In the genomic region with DNA sequence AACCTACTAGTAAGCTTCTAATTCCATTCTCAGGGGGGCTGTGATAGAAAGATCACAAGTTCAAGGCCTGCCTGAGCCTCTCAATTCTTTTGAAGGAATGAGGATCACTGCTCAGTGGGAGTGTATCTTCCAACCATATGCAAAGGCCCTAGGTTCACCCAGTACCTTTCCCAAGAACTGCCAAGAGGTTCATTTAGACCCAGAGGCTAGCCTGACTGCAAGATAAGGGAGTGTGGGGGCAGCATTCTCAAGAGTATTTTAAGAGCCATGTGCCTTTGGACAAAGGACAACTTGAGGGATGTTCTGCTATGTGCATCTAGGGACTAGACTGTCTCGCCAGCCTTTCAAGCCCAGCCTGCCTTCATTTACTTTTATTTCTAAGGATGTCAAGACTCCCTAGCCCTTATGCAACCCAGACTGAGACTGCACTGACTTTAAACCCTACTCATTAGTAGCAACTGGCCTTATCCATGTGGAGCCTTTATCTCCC, we compare ENCODE assay signal across 10 mouse cellular contexts. TPM values are rescaled to one million over a fixed set of nuclear protein-coding genes. Genes with fewer than 3 reads are reported as not detected.
DNase-seq lines count a peak whose midpoint lies in the region; ATAC-seq and TF ChIP-seq lines count a peak whose summit lies in the region.
"Had no signal": no experiment of that assay in that cellular context is flagged by ENCODE, and none has a peak within 500 bp of the region (broad histone marks: within the 10 kb centered on the region; RNA-seq: fewer than 3 reads in every experiment).

No protein-coding gene starts in this region.

- peak; percentile 80 for DNase-seq in embryo, embryonic 10 days (ENCODE audit: low spot score)
- DNase-seq in embryo, embryonic 9.5 days (ENCODE audit: extremely low spot score) = no peak
- no peak for DNase-seq in G1E (ENCODE audit: low spot score)
- peak; percentile 26 to 27 for DNase-seq in heart, postnatal 10 days
- no peak for DNase-seq in cerebellum, adult 11-12 months
- no peak for DNase-seq in left cerebral cortex, postnatal 14 days (ENCODE audit: low spot score in 2 of 2)
- no peak for DNase-seq in adrenal gland, postnatal 36 days

- H3K9ac ChIP-seq in midbrain, embryonic 12.5 days (replicated peaks) = no peak overlapping the region

- peak; percentile 15 for ATAC-seq in G1E (ENCODE audit: extremely low read depth, insufficient number of reproducible peaks, low FRiP score, poor library complexity, severe bottlenecking)
- ATAC-seq in midbrain, embryonic 12.5 days (ENCODE audit: low FRiP score, low read depth) = no peak

- H3K4me2 ChIP-seq in midbrain, embryonic 12.5 days (replicated peaks) = no peak overlapping the region

- no peaks in the 10 kb centered on the region for H3K27me3 ChIP-seq in G1E (ENCODE audit: insufficient read depth, low read length)
- no peaks in the 10 kb centered on the region for H3K27me3 ChIP-seq in midbrain, embryonic 12.5 days

- no peak for TF ChIP-seq CTCF in G1E (IDR thresholded peaks at IDR 0.05; ENCODE audit: low read depth, low read length)

- intact Hi-C loops in heart, postnatal 10 days (cut with DNase I) = loop anchor here (2.0 kb wide), 1 partner anchor 76 kb away; no protein-coding TSS in a partner anchor
- intact Hi-C loops in left cerebral cortex, postnatal 14 days (cut with DNase I) = loop anchor here (5.0 kb wide), 1 partner anchor 71 kb away; no protein-coding TSS in a partner anchor

- WGBS in midbrain, embryonic 12.5 days = 5% methylated on average over 1 of the region's 1 CpGs

- H3K4me3 ChIP-seq in G1E (ENCODE audit: low read depth, low read length) = no peak overlapping the region
- H3K4me3 ChIP-seq in midbrain, embryonic 12.5 days = no peak overlapping the region

- H3K27ac ChIP-seq in midbrain, embryonic 12.5 days (replicated peaks) = peak overlapping the region; percentile 36; the same call in 1 of the 2 replicates

- peaks cover 16% of the 10 kb centered on the region for H3K4me1 ChIP-seq in G1E (ENCODE audit: insufficient read depth, low read depth, low read length)
- H3K4me1 ChIP-seq in midbrain, embryonic 12.5 days = peaks cover 14% of the 10 kb centered on the region

- no peaks in the 10 kb centered on the region for H3K9me3 ChIP-seq in G1E (replicated peaks)
- H3K9me3 ChIP-seq in midbrain, embryonic 12.5 days = no peaks in the 10 kb centered on the region

- H3K36me3 ChIP-seq in G1E (replicated peaks) = peaks cover 81% of the 10 kb centered on the region
- H3K36me3 ChIP-seq in midbrain, embryonic 12.5 days = peaks cover 51% of the 10 kb centered on the region

RNA-seq across cellular contexts. Expression of a gene that starts 12.4 kb away (rescaled TPM):
- total RNA-seq in G1E (2014; fragmentation: Nextera tagmentation) = 20,210 and 21,324 TPM in 2 replicates
- 8,565 and 9,264 TPM in 2 replicates for total RNA-seq in G1E (2017)
- 1,062 and 1,118 TPM in 2 replicates for polyA plus RNA-seq in G1E (2012)
- 1,000 to 10,000 TPM; 3,592 to 3,750 TPM for total RNA-seq in heart, postnatal 10 days (2021)
- 3,350 and 3,406 TPM in 2 replicates for polyA plus RNA-seq in midbrain, embryonic 12.5 days (2016; fragmentation: Nextera tagmentation; extraction: Ambion mirVana)
- total RNA-seq in left cerebral cortex, postnatal 14 days (2021) = 1,000 to 10,000 TPM; 2,769 to 2,846 TPM
- 1,000 to 10,000 TPM; 6,718 to 6,967 TPM for total RNA-seq in adrenal gland, postnatal 36 days (2021)

RNA-seq across cellular contexts. Expression of a gene that starts 28.0 kb away (rescaled TPM):
- total RNA-seq in G1E (2014; fragmentation: Nextera tagmentation) = not detected in 2 replicates
- 0.35 TPM in 1 of 2 replicates, not detected in the other for total RNA-seq in G1E (2017)
- 0.08 TPM in 1 of 2 replicates, not detected in the other for polyA plus RNA-seq in G1E (2012)
- not detected for total RNA-seq in heart, postnatal 10 days (2021)
- polyA plus RNA-seq in midbrain, embryonic 12.5 days (2016; fragmentation: Nextera tagmentation; extraction: Ambion mirVana) = 0.98 and 1.2 TPM in 2 replicates
- total RNA-seq in left cerebral cortex, postnatal 14 days (2021) = 1 to 10 TPM in 1 of 2 experiments, under 1 TPM in 1; 0.74 to 1.3 TPM
- total RNA-seq in adrenal gland, postnatal 36 days (2021) = under 1 TPM in 1 of 2 experiments, not detected in 1; 0.30 TPM
- total RNA-seq: heart, adult 18-20 months had no signal
- polyA plus RNA-seq: small intestine, adult 2 months had no signal

RNA-seq across cellular contexts. Expression of a gene that starts 28.6 kb away (rescaled TPM):
- 39.3 and 41.4 TPM in 2 replicates for total RNA-seq in G1E (2014; fragmentation: Nextera tagmentation)
- 35.1 and 35.5 TPM in 2 replicates for total RNA-seq in G1E (2017)
- 13.7 and 18.3 TPM in 2 replicates for polyA plus RNA-seq in G1E (2012)
- 10 to 100 TPM; 18.9 to 21.8 TPM for total RNA-seq in heart, postnatal 10 days (2021)
- polyA plus RNA-seq in midbrain, embryonic 12.5 days (2016; fragmentation: Nextera tagmentation; extraction: Ambion mirVana) = 23.6 and 25.7 TPM in 2 replicates
- 10 to 100 TPM; 24.1 to 26.6 TPM for total RNA-seq in left cerebral cortex, postnatal 14 days (2021)
- total RNA-seq in adrenal gland, postnatal 36 days (2021) = 10 to 100 TPM; 29.4 to 30.8 TPM

RNA-seq across cellular contexts. Expression of a gene that starts 33.5 kb away (rescaled TPM):
- total RNA-seq in G1E (2014; fragmentation: Nextera tagmentation) (not detected in 2 replicates), G1E (2017) (0.12 and 0.16 TPM in 2 replicates)
- polyA plus RNA-seq in G1E (2012) = 0.02 TPM in 1 of 2 replicates, not detected in the other
- total RNA-seq in heart, postnatal 10 days (2021) = 1 to 10 TPM in 1 of 2 experiments, under 1 TPM in 1; 0.96 to 1.1 TPM
- polyA plus RNA-seq in midbrain, embryonic 12.5 days (2016; fragmentation: Nextera tagmentation; extraction: Ambion mirVana) = 0.39 and 0.77 TPM in 2 replicates
- under 1 TPM; 0.53 to 0.77 TPM for total RNA-seq in left cerebral cortex, postnatal 14 days (2021)
- total RNA-seq in adrenal gland, postnatal 36 days (2021) = 1 to 10 TPM in 1 of 2 experiments, under 1 TPM in 1; 0.69 to 1.4 TPM

Comparison
In these comparisons a context has a peak if more than half of its experiments do, and no peak if none do; other contexts are left out.
1. DNase-seq: peak in embryo, embryonic 10 days (single experiment) and heart, postnatal 10 days (2 of 2); none in embryo, embryonic 9.5 days (single experiment), G1E (single experiment), cerebellum, adult 11-12 months (single experiment), left cerebral cortex, postnatal 14 days (0 of 2) and adrenal gland, postnatal 36 days (0 of 2).